Mouse (Mus musculus): ENCODE measurements around the gene Pold3.

- TF ChIP-seq CTCF (IDR thresholded peaks at IDR 0.05; ENCODE audit: extremely low read depth, insufficient read depth, insufficient read length, insufficient replicate concordance), result no peak
- TF ChIP-seq POLR2A (IDR thresholded peaks at IDR 0.05; ENCODE audit: low read depth, low read length), result no peak
These were observed 9.9 kb downstream of the Pold3 start for GRCm38 (mm10) chr7:100111506-100111905.

Data from spleen, adult 2 months (tissue).